Mouse (Mus musculus) midbrain, embryonic 16.5 days (tissue): ENCODE measurements around the gene Kcnab2. TPM values are rescaled to one million over a fixed set of nuclear protein-coding genes. Genes with fewer than 3 reads are reported as not detected.

ENCODE experiments used
- ATAC-seq: fragments of 200-750 bp; cut with Nextera tagmentation; 2 replicates; pipeline ENCODE4 v1.8.0; 2017; ENCODE audit warnings: moderate TSS enrichment
- H3K27ac ChIP-seq: fragments of 300-500 bp; sonication (generic); 2 replicates; pipeline ENCODE4 v1.5.1; 2014; ENCODE audit warnings: mild to moderate bottlenecking, low read length, mixed read lengths
- H3K27me3 ChIP-seq: fragments of 300-500 bp; sonication (generic); 2 replicates; pipeline ENCODE4 v1.6.1; 2014; ENCODE audit warnings: low read depth, low read length, mixed read lengths; ENCODE audit not compliant: control insufficient read depth, insufficient read depth
- H3K36me3 ChIP-seq: fragments of 300-500 bp; sonication (generic); 2 replicates; pipeline ENCODE4 v1.6.1; 2014; ENCODE audit warnings: mild to moderate bottlenecking, low read length, moderate library complexity, mixed read lengths; ENCODE audit not compliant: control insufficient read depth, insufficient read depth
- H3K4me1 ChIP-seq: fragments of 300-500 bp; sonication (generic); 2 replicates; pipeline ENCODE4 v1.6.1; 2014; ENCODE audit warnings: mild to moderate bottlenecking, low read length, mixed read lengths; ENCODE audit not compliant: control insufficient read depth, insufficient read depth
- H3K4me2 ChIP-seq: fragments of 300-500 bp; sonication (generic); 2 replicates; pipeline ENCODE4 v1.6.1; 2014; ENCODE audit warnings: mild to moderate bottlenecking, low read length, mixed read lengths
- H3K4me3 ChIP-seq: fragments of 300-500 bp; sonication (generic); 2 replicates; pipeline ENCODE4 v1.5.1; 2014; ENCODE audit warnings: low read depth, mild to moderate bottlenecking, low read length, moderate library complexity, mixed read lengths
- H3K9ac ChIP-seq: fragments of 300-500 bp; sonication (generic); 2 replicates; pipeline ENCODE4 v1.6.1; 2014; ENCODE audit warnings: low read depth, low read length, mixed read lengths
- H3K9me3 ChIP-seq: fragments of 300-500 bp; sonication (generic); replicated peaks from 2 replicates; pipeline ENCODE4 v1.6.1; 2014; ENCODE audit warnings: mild to moderate bottlenecking, low read length, mixed read lengths; ENCODE audit not compliant: control insufficient read depth, poor library complexity, severe bottlenecking
- WGBS: fragments of 180-500 bp; shearing (Covaris S2); extraction: QIAGEN DNeasy Blood & Tissue Kit; methylation state at CpG from one replicate; pipeline ENCODE4 v1.1.7; 2014; 5-methylcytosine and 5-hydroxymethylcytosine counted together
- polyA plus RNA-seq: library from polyadenylated mRNA; unstranded; fragments of >200 nt; fragmentation: Nextera tagmentation; extraction: Ambion mirVana; gene quantifications from 2 replicates; pipeline ENCODE4 v1.2.1, GENCODE M21; 2015

The Kcnab2 gene
- polyA plus RNA-seq, 1 experiment from 2014 or later: 29.8 TPM

GRCm38 (mm10) chr4:152463147-152463546 is 14.5 kb downstream of the Kcnab2 start:
- WGBS: 92% methylated on average over 9 of the region's 9 CpGs
- Histone ChIP-seq H3K9ac (no peak overlapping the region), H3K4me3 (no peak overlapping the region), H3K4me1 (peaks cover 10% of the 10 kb centered on the region), H3K4me2 (no peak overlapping the region), H3K27ac (no peak overlapping the region), H3K36me3 (no peaks in the 10 kb centered on the region), H3K27me3 (no peaks in the 10 kb centered on the region), H3K9me3 (no peaks in the 10 kb centered on the region)
- no peak for ATAC-seq

DNA sequence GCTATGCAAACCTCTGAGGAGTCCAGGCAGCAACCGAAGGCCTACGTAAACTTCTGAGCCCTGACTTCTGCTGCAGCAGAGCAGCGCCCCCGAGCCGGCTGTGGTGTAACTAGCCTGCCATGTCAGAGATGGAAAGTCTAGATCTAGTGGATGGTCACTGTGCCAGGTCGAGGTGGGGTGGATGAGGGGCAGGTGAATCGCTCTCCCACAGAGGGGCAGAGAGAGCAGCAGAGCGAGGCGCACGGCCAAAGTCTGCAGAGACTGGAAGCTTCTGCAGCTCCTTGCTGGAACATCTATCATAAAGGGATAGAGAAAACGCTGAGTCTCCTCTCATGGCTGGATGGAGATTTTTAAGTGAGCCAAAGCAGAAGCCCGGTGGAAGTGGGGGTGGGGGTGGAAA is 15.2 kb downstream of the Kcnab2 start:
- no peaks in the 10 kb centered on the region for H3K9me3 ChIP-seq

DNA sequence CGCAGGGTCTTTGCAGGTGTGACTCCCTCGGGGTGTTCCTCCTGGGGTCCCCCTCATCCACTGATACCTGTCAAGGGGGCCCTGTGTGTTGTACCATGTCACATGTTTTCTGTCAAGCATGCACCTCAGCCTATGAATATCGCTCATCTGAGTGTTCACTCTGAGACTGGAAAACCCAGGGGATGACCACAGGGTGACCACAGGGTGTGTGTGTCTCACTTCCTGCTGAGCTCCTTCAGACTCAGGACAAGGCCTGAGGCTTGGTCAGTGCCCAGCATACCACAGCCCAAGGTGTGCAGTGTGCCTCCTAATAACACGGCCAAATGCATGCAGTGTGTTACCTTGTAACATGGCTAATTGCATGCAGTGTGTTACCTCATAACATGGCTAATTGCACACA is 20.0 kb downstream of the Kcnab2 start:
- 96% methylated on average over 4 of the region's 4 CpGs for WGBS
- H3K27ac ChIP-seq: no peak overlapping the region
- no peaks in the 10 kb centered on the region for H3K9me3 ChIP-seq
- no peak overlapping the region for H3K4me2 ChIP-seq
- H3K36me3 ChIP-seq: no peaks in the 10 kb centered on the region
- no peak overlapping the region for H3K9ac ChIP-seq
- H3K4me1 ChIP-seq: no peaks in the 10 kb centered on the region
- no peak for ATAC-seq
- H3K4me3 ChIP-seq: no peak overlapping the region
- no peaks in the 10 kb centered on the region for H3K27me3 ChIP-seq

More for the DNA sequence above, 15.2 kb downstream of the Kcnab2 start:
- 88% methylated on average over 12 of the region's 12 CpGs for WGBS
- ATAC-seq: no peak
- Histone ChIP-seq H3K27me3 (no peaks in the 10 kb centered on the region), H3K4me1 (peaks cover 10% of the 10 kb centered on the region), H3K9ac (no peak overlapping the region), H3K4me2 (no peak overlapping the region), H3K36me3 (no peaks in the 10 kb centered on the region), H3K27ac (no peak overlapping the region), H3K4me3 (no peak overlapping the region)

DNA sequence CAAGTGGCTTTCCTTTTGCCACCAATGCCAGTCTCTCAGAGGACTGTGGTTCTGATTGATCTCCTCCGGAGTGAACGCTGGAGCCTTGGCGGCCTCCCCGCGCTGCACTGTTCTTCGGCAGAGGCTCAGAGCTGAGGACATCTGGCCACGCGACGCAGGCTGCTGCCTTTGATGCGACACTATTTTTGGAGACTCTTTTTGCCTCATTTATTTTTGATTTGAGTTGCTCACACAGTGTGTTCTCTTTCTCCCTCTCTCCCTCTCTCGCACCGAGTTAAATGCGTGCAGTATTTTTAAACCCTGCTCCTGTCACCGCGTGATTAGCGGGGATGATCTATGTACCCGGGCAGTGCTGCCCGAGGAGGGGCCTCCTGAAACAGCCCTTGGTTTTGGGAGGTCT is 21.1 kb downstream of the Kcnab2 start:
- WGBS: 71% methylated on average over 18 of the region's 18 CpGs
- H3K4me3 ChIP-seq: no peak overlapping the region
- no peak overlapping the region for H3K4me2 ChIP-seq
- no peak for ATAC-seq
- H3K4me1 ChIP-seq: no peaks in the 10 kb centered on the region
- no peaks in the 10 kb centered on the region for H3K9me3 ChIP-seq
- no peak overlapping the region for H3K9ac ChIP-seq
- H3K27ac ChIP-seq: no peak overlapping the region
- no peaks in the 10 kb centered on the region for H3K27me3 ChIP-seq
- H3K36me3 ChIP-seq: no peaks in the 10 kb centered on the region

DNA sequence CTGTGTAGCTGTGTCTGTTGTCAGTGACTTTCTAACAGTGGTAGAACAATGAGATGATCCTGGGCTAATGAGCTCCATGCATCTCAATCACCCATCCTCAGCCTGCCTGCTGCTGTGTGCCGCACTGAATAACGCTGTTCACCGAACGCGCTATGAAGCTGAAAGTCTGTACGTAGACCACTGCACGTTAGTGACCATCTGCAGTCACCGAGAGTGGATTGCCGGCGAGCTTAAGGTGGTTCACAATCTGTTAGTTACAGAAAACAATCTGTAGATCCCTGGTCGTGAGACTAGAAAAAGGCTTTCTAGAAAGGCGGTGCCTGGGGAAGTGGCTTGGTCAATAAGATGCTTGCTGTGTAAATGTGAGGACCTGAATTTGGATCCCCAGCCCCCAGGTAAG is 23.5 kb downstream of the Kcnab2 start:
- Histone ChIP-seq H3K4me3 (no peak overlapping the region), H3K9ac (no peak overlapping the region), H3K27me3 (no peaks in the 10 kb centered on the region), H3K36me3 (no peaks in the 10 kb centered on the region), H3K4me1 (no peaks in the 10 kb centered on the region), H3K4me2 (no peak overlapping the region), H3K9me3 (no peaks in the 10 kb centered on the region), H3K27ac (no peak overlapping the region)
- WGBS: 71% methylated on average over 12 of the region's 12 CpGs
- no peak for ATAC-seq

DNA sequence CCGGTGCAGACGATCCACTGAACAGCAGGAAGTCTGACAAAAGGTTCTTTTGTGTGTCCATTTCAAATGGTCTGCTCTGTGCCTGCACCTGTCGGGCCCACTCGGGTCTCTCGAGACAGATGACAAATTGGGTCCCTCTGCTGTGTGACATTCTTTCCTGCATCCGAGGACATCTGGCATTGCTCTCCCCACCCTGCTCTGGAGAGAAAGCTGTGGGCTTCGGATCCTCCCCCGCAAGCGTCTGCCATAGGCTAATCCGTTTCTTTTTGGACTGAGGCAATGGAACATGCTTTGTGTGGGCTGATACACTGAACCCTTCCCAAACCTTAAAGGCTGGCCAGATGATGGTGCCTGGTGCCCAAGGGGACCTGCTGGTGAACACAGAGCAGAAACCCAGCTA is 24.6 kb downstream of the Kcnab2 start:
- Histone ChIP-seq H3K36me3 (no peaks in the 10 kb centered on the region), H3K4me2 (no peak overlapping the region), H3K4me1 (no peaks in the 10 kb centered on the region), H3K9me3 (no peaks in the 10 kb centered on the region), H3K27me3 (no peaks in the 10 kb centered on the region), H3K4me3 (no peak overlapping the region), H3K9ac (no peak overlapping the region; the same call in 1 of the 2 replicates), H3K27ac (no peak overlapping the region)
- 24% methylated on average over 10 of the region's 10 CpGs for WGBS
- ATAC-seq: no peak

DNA sequence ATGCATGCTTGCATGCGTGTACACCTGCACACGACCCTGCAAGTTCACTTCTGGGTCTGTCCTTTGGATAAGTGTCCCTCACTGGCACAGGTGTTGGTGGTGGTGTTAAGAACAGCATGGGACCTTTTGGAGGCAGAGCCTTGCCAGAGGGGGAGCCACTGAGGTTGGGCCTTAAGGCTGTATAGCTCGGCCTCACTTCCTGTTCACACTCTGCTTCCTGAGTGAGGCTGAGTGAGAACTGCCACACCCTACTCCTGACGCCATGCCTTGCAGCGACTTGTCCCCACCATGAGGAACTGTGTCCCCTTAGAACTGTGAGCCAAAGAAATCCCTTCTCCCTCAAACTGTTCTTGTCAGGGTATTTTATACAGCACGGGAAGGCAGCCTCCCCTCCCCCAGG is 26.3 kb downstream of the Kcnab2 start:
- ATAC-seq: no peak
- no peaks in the 10 kb centered on the region for H3K4me1 ChIP-seq
- no peak overlapping the region for H3K4me3 ChIP-seq
- no peak overlapping the region for H3K4me2 ChIP-seq
- H3K9ac ChIP-seq: no peak overlapping the region
- 89% methylated on average over 6 of the region's 6 CpGs for WGBS
- no peaks in the 10 kb centered on the region for H3K27me3 ChIP-seq
- no peak overlapping the region for H3K27ac ChIP-seq
- no peaks in the 10 kb centered on the region for H3K9me3 ChIP-seq
- no peaks in the 10 kb centered on the region for H3K36me3 ChIP-seq

DNA sequence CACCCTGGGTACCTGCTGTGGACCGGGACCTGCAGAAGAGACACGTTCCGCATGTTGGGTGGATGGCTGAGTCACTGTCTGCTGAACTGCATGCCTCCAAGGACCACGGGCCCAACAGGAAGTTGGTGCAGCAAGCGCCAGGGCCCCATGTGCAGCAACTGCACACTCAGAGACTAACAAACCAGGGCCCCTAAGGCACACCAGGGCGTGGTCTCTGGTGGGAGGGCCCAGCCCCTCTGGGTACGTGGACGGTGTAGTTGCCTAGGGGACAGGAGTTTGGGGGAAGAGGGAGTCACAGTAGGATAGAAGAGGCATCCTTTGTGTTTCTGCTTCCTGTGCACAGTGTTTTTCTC is 29.0 kb downstream of the Kcnab2 start:
- H3K36me3 ChIP-seq: no peaks in the 10 kb centered on the region
- no peaks in the 10 kb centered on the region for H3K4me1 ChIP-seq
- 70% methylated on average over 8 of the region's 8 CpGs for WGBS
- H3K4me3 ChIP-seq: no peak overlapping the region
- H3K27ac ChIP-seq: no peak overlapping the region
- no peak overlapping the region for H3K4me2 ChIP-seq
- no peak overlapping the region for H3K9ac ChIP-seq
- ATAC-seq: no peak
- H3K9me3 ChIP-seq: no peaks in the 10 kb centered on the region
- H3K27me3 ChIP-seq: no peaks in the 10 kb centered on the region

- Histone ChIP-seq H3K27ac (no peak overlapping the region), H3K27me3 (no peaks in the 10 kb centered on the region), H3K4me1 (no peaks in the 10 kb centered on the region), H3K9me3 (no peaks in the 10 kb centered on the region), H3K36me3 (no peaks in the 10 kb centered on the region), H3K4me3 (no peak overlapping the region), H3K4me2 (no peak overlapping the region), H3K9ac (no peak overlapping the region)
- 80% methylated on average over 22 of the region's 22 CpGs for WGBS
- ATAC-seq: no peak
Measured at GRCm38 (mm10) chr4:152447731-152448665, 29.7 kb downstream of the Kcnab2 start.
